Mouse (Mus musculus) urinary bladder, postnatal 14 days (tissue): ENCODE results near the gene Ugt1a1.

Experiments
- DNase-seq: peaks from one replicate; pipeline ENCODE4 v3.0.0; 2021; ENCODE audit warnings: low spot score

Ugt1a1 gene

GRCm38 (mm10) chr1:88234646-88235045 lies 22.9 kb downstream of the Ugt1a1 start:
- DNase-seq, result no peak

GRCm38 (mm10) chr1:88235046-88235893 lies 23.5 kb downstream of the Ugt1a1 start:
- no peak for DNase-seq

- DNase-seq, result no peak
These were observed 24.2 kb downstream of the Ugt1a1 start for GRCm38 (mm10) chr1:88235894-88236415.

GRCm38 (mm10) chr1:88237311-88237710 lies 25.6 kb downstream of the Ugt1a1 start:
- no peak for DNase-seq

- no peak for DNase-seq
These were observed 27.0 kb downstream of the Ugt1a1 start for GRCm38 (mm10) chr1:88238771-88239170.

- no peak for DNase-seq
These were observed 28.3 kb downstream of the Ugt1a1 start for GRCm38 (mm10) chr1:88240072-88240471.

- DNase-seq, result no peak
These were observed 28.8 kb downstream of the Ugt1a1 start for GRCm38 (mm10) chr1:88240579-88240978.

GRCm38 (mm10) chr1:88243861-88244260 lies 32.1 kb downstream of the Ugt1a1 start:
- DNase-seq, result no peak

- no peak for DNase-seq
These were observed 34.1 kb downstream of the Ugt1a1 start for GRCm38 (mm10) chr1:88245881-88246280.

GRCm38 (mm10) chr1:88246386-88246785 lies 34.6 kb downstream of the Ugt1a1 start:
- DNase-seq, result no peak

GRCm38 (mm10) chr1:88247660-88248059 lies 35.9 kb downstream of the Ugt1a1 start:
- DNase-seq, result no peak

- no peak for DNase-seq
These were observed 36.9 kb downstream of the Ugt1a1 start for GRCm38 (mm10) chr1:88248658-88249057.

GRCm38 (mm10) chr1:88249596-88249995 lies 37.8 kb downstream of the Ugt1a1 start:
- DNase-seq, result no peak

GRCm38 (mm10) chr1:88250023-88250422 lies 38.3 kb downstream of the Ugt1a1 start:
- DNase-seq, result no peak

GRCm38 (mm10) chr1:88253106-88253505 lies 41.3 kb downstream of the Ugt1a1 start:
- no peak for DNase-seq

GRCm38 (mm10) chr1:88253540-88253939 lies 41.8 kb downstream of the Ugt1a1 start:
- DNase-seq, result no peak

GRCm38 (mm10) chr1:88254793-88255465 lies 43.2 kb downstream of the Ugt1a1 start:
- DNase-seq, result no peak

GRCm38 (mm10) chr1:88255466-88255857 lies 43.7 kb downstream of the Ugt1a1 start:
- no peak for DNase-seq

GRCm38 (mm10) chr1:88255989-88256754 lies 44.4 kb downstream of the Ugt1a1 start:
- DNase-seq, result no peak

- DNase-seq, result no peak
These were observed 45.3 kb downstream of the Ugt1a1 start for GRCm38 (mm10) chr1:88256886-88257663.

- DNase-seq, result no peak
These were observed 45.9 kb downstream of the Ugt1a1 start for GRCm38 (mm10) chr1:88257681-88258080.

GRCm38 (mm10) chr1:88258361-88258760 lies 46.6 kb downstream of the Ugt1a1 start:
- no peak for DNase-seq
